ENCODE assay signal across 8 mouse cellular contexts in genomic region chr13:95889981-95890545, GRCm38 (mm10). TPM values are rescaled to one million over a fixed set of nuclear protein-coding genes. Genes with fewer than 3 reads are reported as not detected.
A peak's percentile ranks its signal among the peaks of the same experiment; 100 is the strongest.
DNase-seq lines count a peak whose midpoint lies in the region; ATAC-seq and TF ChIP-seq lines count a peak whose summit lies in the region.

No protein-coding gene starts in this region.

- no peak overlapping the region for H3K27ac ChIP-seq in embryonic facial prominence, embryonic 14.5 days (replicated peaks; ENCODE audit: low read depth, low read length)
- peak overlapping the region; percentile 46; the same call in 1 of the 2 replicates for H3K27ac ChIP-seq in intestine, postnatal 0 days (ENCODE audit: low read depth, low read length)
- no peak overlapping the region for H3K27ac ChIP-seq in midbrain, embryonic 15.5 days

- TF ChIP-seq CTCF in intestine, postnatal 0 days (IDR thresholded peaks at IDR 0.05; ENCODE audit: low read depth), result no peak
- no peak for TF ChIP-seq CTCF in lung, adult 2 months (IDR thresholded peaks at IDR 0.05; ENCODE audit: insufficient read depth, low read length)

- 19% methylated on average over 8 of the region's 8 CpGs for WGBS in embryonic facial prominence, embryonic 14.5 days
- WGBS in intestine, postnatal 0 days, result 34% methylated on average over 8 of the region's 8 CpGs
- WGBS in midbrain, embryonic 15.5 days, result 10% methylated on average over 8 of the region's 8 CpGs
- WGBS in lung, adult 2 months, result 51% methylated on average over 8 of the region's 8 CpGs

- no peaks in the 10 kb centered on the region for H3K9me3 ChIP-seq in embryonic facial prominence, embryonic 14.5 days (ENCODE audit: control insufficient read depth, low read length)
- no peaks in the 10 kb centered on the region for H3K9me3 ChIP-seq in intestine, postnatal 0 days (ENCODE audit: control insufficient read depth)
- H3K9me3 ChIP-seq in midbrain, embryonic 15.5 days, result no peaks in the 10 kb centered on the region

- peak overlapping the region; percentile 75; the same call in 1 of the 2 replicates for H3K4me3 ChIP-seq in embryonic facial prominence, embryonic 14.5 days (ENCODE audit: low read depth, low read length)
- H3K4me3 ChIP-seq in intestine, postnatal 0 days (ENCODE audit: low read depth, low read length), result peak overlapping the region; percentile 79
- peak overlapping the region; percentile 2; the same call in 1 of the 2 replicates for H3K4me3 ChIP-seq in midbrain, embryonic 15.5 days
- no peak overlapping the region for H3K4me3 ChIP-seq in lung, adult 2 months (replicated peaks; ENCODE audit: extremely low read depth, low read depth, low read length)

- H3K27me3 ChIP-seq in embryonic facial prominence, embryonic 14.5 days (replicated peaks; ENCODE audit: control insufficient read depth, insufficient read depth, low read length), result no peaks in the 10 kb centered on the region
- no peaks in the 10 kb centered on the region for H3K27me3 ChIP-seq in intestine, postnatal 0 days (replicated peaks; ENCODE audit: control insufficient read depth, insufficient read depth, low read length)
- H3K27me3 ChIP-seq in midbrain, embryonic 15.5 days (replicated peaks), result no peaks in the 10 kb centered on the region

- ATAC-seq in frontal cortex, adult (ENCODE audit: low TSS enrichment), result peak; percentile 28
- no peak for ATAC-seq in embryonic facial prominence, embryonic 14.5 days (ENCODE audit: low read depth)
- no peak for ATAC-seq in intestine, postnatal 0 days
- no peak for ATAC-seq in midbrain, embryonic 15.5 days (replicated peaks)

- no peak for TF ChIP-seq POLR2A in lung, adult 2 months (IDR thresholded peaks at IDR 0.05; ENCODE audit: borderline replicate concordance, extremely low read depth, low read depth, low read length)

- peak overlapping the region; percentile 2; the same call in 1 of the 2 replicates for H3K9ac ChIP-seq in embryonic facial prominence, embryonic 14.5 days (ENCODE audit: low read depth, low read length)
- H3K9ac ChIP-seq in intestine, postnatal 0 days (ENCODE audit: low read depth, low read length), result no peak overlapping the region
- H3K9ac ChIP-seq in midbrain, embryonic 15.5 days, result no peak overlapping the region

- H3K36me3 ChIP-seq in embryonic facial prominence, embryonic 14.5 days (ENCODE audit: control insufficient read depth, insufficient read depth, low read length), result no peaks in the 10 kb centered on the region
- no peaks in the 10 kb centered on the region for H3K36me3 ChIP-seq in intestine, postnatal 0 days (ENCODE audit: control insufficient read depth, insufficient read depth)
- no peaks in the 10 kb centered on the region for H3K36me3 ChIP-seq in midbrain, embryonic 15.5 days (replicated peaks)

- DNase-seq in frontal cortex, postnatal 14 days (ENCODE audit: low spot score in 2 of 2), result no peak
- peak; percentile 61 for DNase-seq in Muller cell, postnatal 12 days (ENCODE audit: inconsistent ontology term)
- peak; percentile 44 for DNase-seq in embryonic facial prominence, embryonic 14.5 days (ENCODE audit: low spot score)
- DNase-seq in urinary bladder, postnatal 4 days (ENCODE audit: low spot score in 2 of 2), result no peak
- no peak for DNase-seq in lung, adult 2 months

- H3K4me1 ChIP-seq in embryonic facial prominence, embryonic 14.5 days (ENCODE audit: control insufficient read depth, insufficient read depth, low read length), result peaks cover 4% of the 10 kb centered on the region; the same call in 1 of the 2 replicates
- 0 out of 2 replicates have a peak, but pooled peaks cover 7% of the 10 kb centered on the region for H3K4me1 ChIP-seq in intestine, postnatal 0 days (replicated peaks; ENCODE audit: control insufficient read depth, insufficient read depth, low read length)
- peaks cover 23% of the 10 kb centered on the region for H3K4me1 ChIP-seq in midbrain, embryonic 15.5 days
- H3K4me1 ChIP-seq in lung, adult 2 months (ENCODE audit: control insufficient read depth, insufficient read depth, low read length), result no peaks in the 10 kb centered on the region

- peak overlapping the region; percentile 93 for H3K4me2 ChIP-seq in embryonic facial prominence, embryonic 14.5 days (ENCODE audit: low read depth, low read length)
- peak overlapping the region; percentile 99 for H3K4me2 ChIP-seq in intestine, postnatal 0 days (replicated peaks; ENCODE audit: low read depth)
- H3K4me2 ChIP-seq in midbrain, embryonic 15.5 days, result peak overlapping the region; percentile 95

RNA-seq across cellular contexts. Expression of gene Iqgap2, which starts 1.7 kb away (rescaled TPM):
- polyA plus RNA-seq in embryonic facial prominence, embryonic 14.5 days (2014; fragmentation: Nextera tagmentation; extraction: Ambion mirVana), result 13.7 and 14.9 TPM in 2 replicates
- polyA plus RNA-seq in intestine, postnatal 0 days (2015; fragmentation: Nextera tagmentation; extraction: Ambion mirVana), result 31.5 and 35.9 TPM in 2 replicates
- 3.4 and 3.8 TPM in 2 replicates for polyA plus RNA-seq in midbrain, embryonic 15.5 days (2015; fragmentation: Nextera tagmentation; extraction: Ambion mirVana)
- 1.7 and 2.4 TPM in 2 replicates for polyA plus RNA-seq in lung, adult 2 months (2012; rRNA removed)

Comparison
In these comparisons a context has a peak if more than half of its experiments do, and no peak if none do; other contexts are left out.
1. DNase-seq: peak in Muller cell, postnatal 12 days (single experiment) and embryonic facial prominence, embryonic 14.5 days (single experiment); none in frontal cortex, postnatal 14 days (0 of 2), urinary bladder, postnatal 4 days (0 of 2) and lung, adult 2 months (single experiment).
2. Peak in every context shown above with its lines, with median percentiles within 50 percentile points of each other: H3K4me2 ChIP-seq.